Mouse (Mus musculus) liver, embryonic 12.5 days (tissue): ENCODE measurements around the gene Khdc3. TPM values are rescaled to one million over a fixed set of nuclear protein-coding genes. Genes with fewer than 3 reads are reported as not detected.

Experiments
- ATAC-seq: fragments of 200-750 bp; cut with Nextera tagmentation; 2 replicates; pipeline ENCODE4 v1.8.0; 2017; ENCODE audit warnings: moderate number of reproducible peaks, mild to moderate bottlenecking, moderate library complexity
- H3K27ac ChIP-seq: fragments of 300-500 bp; sonication (generic); 2 replicates; pipeline ENCODE4 v1.5.1; 2016; ENCODE audit warnings: mild to moderate bottlenecking
- H3K27me3 ChIP-seq: fragments of 300-500 bp; sonication (generic); replicated peaks from 2 replicates; pipeline ENCODE4 v1.6.1; 2016; ENCODE audit warnings: mild to moderate bottlenecking, moderate library complexity
- H3K36me3 ChIP-seq: fragments of 300-500 bp; sonication (generic); 2 replicates; pipeline ENCODE4 v1.6.1; 2016; ENCODE audit warnings: mild to moderate bottlenecking, moderate library complexity
- H3K4me1 ChIP-seq: fragments of 300-500 bp; sonication (generic); 2 replicates; pipeline ENCODE4 v1.6.1; 2016
- H3K4me2 ChIP-seq: fragments of 300-500 bp; sonication (generic); 2 replicates; pipeline ENCODE4 v1.6.1; 2016; ENCODE audit warnings: mild to moderate bottlenecking, moderate library complexity
- H3K4me3 ChIP-seq: fragments of 300-500 bp; sonication (generic); 2 replicates; pipeline ENCODE4 v1.5.1; 2016; ENCODE audit warnings: mild to moderate bottlenecking, moderate library complexity
- H3K9ac ChIP-seq: fragments of 300-500 bp; sonication (generic); 2 replicates; pipeline ENCODE4 v1.6.1; 2016; ENCODE audit warnings: mild to moderate bottlenecking, moderate library complexity
- H3K9me3 ChIP-seq: fragments of 300-500 bp; sonication (generic); replicated peaks from 2 replicates; pipeline ENCODE4 v1.6.1; 2016; ENCODE audit warnings: mild to moderate bottlenecking, moderate library complexity
- WGBS: fragments of 180-500 bp; shearing (Covaris S2); methylation state at CpG from one replicate; pipeline ENCODE4 v1.1.7; 2016; ENCODE audit not compliant: insufficient replicate concordance; 5-methylcytosine and 5-hydroxymethylcytosine counted together
- polyA plus RNA-seq: library from polyadenylated mRNA; unstranded; fragments of >200 nt; fragmentation: Nextera tagmentation; extraction: Ambion mirVana; gene quantifications from 2 replicates; pipeline ENCODE4 v1.2.1, GENCODE M21; 2016

Khdc3 gene
- polyA plus RNA-seq, 1 experiment from 2014 or later = not detected

- H3K9ac ChIP-seq = no peak overlapping the region
- no peaks in the 10 kb centered on the region for H3K27me3 ChIP-seq
- H3K27ac ChIP-seq = no peak overlapping the region
- no peaks in the 10 kb centered on the region for H3K9me3 ChIP-seq
- no peaks in the 10 kb centered on the region for H3K36me3 ChIP-seq
- ATAC-seq = no peak
- WGBS = 77% methylated on average over 8 of the region's 8 CpGs
- H3K4me3 ChIP-seq = no peak overlapping the region
- no peak overlapping the region for H3K4me2 ChIP-seq
- peaks cover 11% of the 10 kb centered on the region for H3K4me1 ChIP-seq
These were observed 19.2 kb upstream of the Khdc3 start for GRCm38 (mm10) chr9:73082291-73083000.

- H3K4me1 ChIP-seq = peaks cover 11% of the 10 kb centered on the region
- no peaks in the 10 kb centered on the region for H3K27me3 ChIP-seq
- no peaks in the 10 kb centered on the region for H3K9me3 ChIP-seq
- no peak for ATAC-seq
- no peak overlapping the region for H3K4me3 ChIP-seq
- no peak overlapping the region for H3K9ac ChIP-seq
- no peak overlapping the region for H3K27ac ChIP-seq
- H3K36me3 ChIP-seq = no peaks in the 10 kb centered on the region
- 56% methylated on average over 6 of the region's 6 CpGs for WGBS
- H3K4me2 ChIP-seq = no peak overlapping the region
These were observed 17.7 kb upstream of the Khdc3 start for GRCm38 (mm10) chr9:73083956-73084355.

- 18% methylated on average over 6 of the region's 6 CpGs for WGBS
- Histone ChIP-seq H3K27me3 (no peaks in the 10 kb centered on the region), H3K27ac (no peak overlapping the region), H3K4me2 (no peak overlapping the region), H3K4me3 (no peak overlapping the region), H3K9me3 (no peaks in the 10 kb centered on the region), H3K4me1 (peaks cover 11% of the 10 kb centered on the region), H3K9ac (no peak overlapping the region), H3K36me3 (no peaks in the 10 kb centered on the region)
- ATAC-seq = no peak
These were observed 15.8 kb upstream of the Khdc3 start for GRCm38 (mm10) chr9:73085845-73086244.

GRCm38 (mm10) chr9:73087121-73087520, 14.5 kb upstream of the Khdc3 start:
- 48% methylated on average over 8 of the region's 8 CpGs for WGBS
- no peak overlapping the region for H3K27ac ChIP-seq

GRCm38 (mm10) chr9:73087581-73087980, 14.1 kb upstream of the Khdc3 start:
- no peak for ATAC-seq
- no peaks in the 10 kb centered on the region for H3K27me3 ChIP-seq
- 45% methylated on average over 5 of the region's 5 CpGs for whole genome bisulfite sequencing
- no peak overlapping the region for H3K4me3 ChIP-seq
- no peaks in the 10 kb centered on the region for H3K36me3 ChIP-seq
- peaks cover 11% of the 10 kb centered on the region for H3K4me1 ChIP-seq
- H3K9ac ChIP-seq = no peak overlapping the region
- no peak overlapping the region for H3K4me2 ChIP-seq
- no peaks in the 10 kb centered on the region for H3K9me3 ChIP-seq
- H3K27ac ChIP-seq = no peak overlapping the region

More at GRCm38 (mm10) chr9:73087121-73087520, 14.5 kb upstream of the Khdc3 start:
- H3K4me3 ChIP-seq = no peak overlapping the region
- H3K4me2 ChIP-seq = no peak overlapping the region
- no peak for ATAC-seq
- H3K4me1 ChIP-seq = peaks cover 11% of the 10 kb centered on the region
- H3K9ac ChIP-seq = no peak overlapping the region
- H3K9me3 ChIP-seq = no peaks in the 10 kb centered on the region
- no peaks in the 10 kb centered on the region for H3K27me3 ChIP-seq
- H3K36me3 ChIP-seq = no peaks in the 10 kb centered on the region

GRCm38 (mm10) chr9:73089222-73089920, 12.3 kb upstream of the Khdc3 start:
- Histone ChIP-seq H3K36me3 (no peaks in the 10 kb centered on the region), H3K27me3 (0 out of 2 replicates have a peak, but pooled peaks cover under 1% of the 10 kb centered on the region), H3K4me1 (peaks cover 11% of the 10 kb centered on the region), H3K9me3 (no peaks in the 10 kb centered on the region), H3K9ac (no peak overlapping the region), H3K4me2 (no peak overlapping the region), H3K27ac (0 out of 2 replicates have a peak overlapping the region, but pooled peaks have one; percentile 40), H3K4me3 (no peak overlapping the region)
- 41% methylated on average over 16 of the region's 16 CpGs for WGBS
- ATAC-seq = no peak

GRCm38 (mm10) chr9:73090121-73090520, 11.5 kb upstream of the Khdc3 start:
- no peak overlapping the region for H3K4me2 ChIP-seq
- no peak for ATAC-seq
- H3K9me3 ChIP-seq = no peaks in the 10 kb centered on the region
- H3K36me3 ChIP-seq = no peaks in the 10 kb centered on the region
- H3K27ac ChIP-seq = 0 out of 2 replicates have a peak overlapping the region, but pooled peaks have one; percentile 40
- H3K27me3 ChIP-seq = peaks cover 3% of the 10 kb centered on the region; the same call in 1 of the 2 replicates
- H3K4me3 ChIP-seq = no peak overlapping the region
- H3K4me1 ChIP-seq = peaks cover 8% of the 10 kb centered on the region
- 79% methylated on average over 10 of the region's 10 CpGs for WGBS
- H3K9ac ChIP-seq = no peak overlapping the region

GRCm38 (mm10) chr9:73091747-73092146, 9.9 kb upstream of the Khdc3 start:
- H3K9ac ChIP-seq = no peak overlapping the region
- WGBS = 0% methylated on average over 1 of the region's 1 CpGs
- H3K4me2 ChIP-seq = no peak overlapping the region
- no peak overlapping the region for H3K4me3 ChIP-seq
- no peaks in the 10 kb centered on the region for H3K9me3 ChIP-seq
- H3K27ac ChIP-seq = no peak overlapping the region
- no peaks in the 10 kb centered on the region for H3K4me1 ChIP-seq
- ATAC-seq = no peak
- H3K36me3 ChIP-seq = no peaks in the 10 kb centered on the region
- peaks cover 3% of the 10 kb centered on the region; the same call in 1 of the 2 replicates for H3K27me3 ChIP-seq

GRCm38 (mm10) chr9:73094580-73094979, 7.1 kb upstream of the Khdc3 start:
- ATAC-seq = no peak
- H3K4me3 ChIP-seq = no peak overlapping the region
- WGBS = 68% methylated on average over 17 of the region's 17 CpGs

GRCm38 (mm10) chr9:73097898-73098297, 3.7 kb upstream of the Khdc3 start:
- peaks cover 18% of the 10 kb centered on the region for H3K27me3 ChIP-seq
- H3K36me3 ChIP-seq = no peaks in the 10 kb centered on the region
- ATAC-seq = no peak
- 59% methylated on average over 2 of the region's 2 CpGs for WGBS
- H3K4me2 ChIP-seq = no peak overlapping the region
- no peak overlapping the region for H3K27ac ChIP-seq
- peaks cover 1% of the 10 kb centered on the region; the same call in 1 of the 2 replicates for H3K4me1 ChIP-seq
- no peak overlapping the region for H3K4me3 ChIP-seq
- no peaks in the 10 kb centered on the region for H3K9me3 ChIP-seq
- H3K9ac ChIP-seq = no peak overlapping the region

More at GRCm38 (mm10) chr9:73094580-73094979, 7.1 kb upstream of the Khdc3 start:
- peaks cover 3% of the 10 kb centered on the region; the same call in 1 of the 2 replicates for H3K27me3 ChIP-seq
- no peaks in the 10 kb centered on the region for H3K4me1 ChIP-seq
- no peak overlapping the region for H3K27ac ChIP-seq
- H3K4me2 ChIP-seq = no peak overlapping the region
- H3K9me3 ChIP-seq = no peaks in the 10 kb centered on the region
- no peak overlapping the region for H3K9ac ChIP-seq
- no peaks in the 10 kb centered on the region for H3K36me3 ChIP-seq

GRCm38 (mm10) chr9:73102181-73102580, 545 bp downstream of the Khdc3 start, which contains the start of gene Gm20509:
Gene Gm20509 (plus strand): TSS chr9:73102470.
- Histone ChIP-seq H3K27ac (no peak within 1 kb of the TSS), H3K36me3 (no peaks in the 10 kb centered on the region), H3K4me1 (peaks cover 11% of the 10 kb centered on the region), H3K4me2 (peak within 1 kb of the TSS; percentile 74), H3K9me3 (no peaks in the 10 kb centered on the region), H3K4me3 (peak within 1 kb of the TSS; percentile 45), H3K27me3 (peaks cover 48% of the 10 kb centered on the region), H3K9ac (peak within 1 kb of the TSS; percentile 29; the same call in 1 of the 2 replicates)
- 78% methylated on average over 4 of the region's 4 CpGs for WGBS
- ATAC-seq = no peak
